Mouse (Mus musculus) hindbrain, embryonic 12.5 days (tissue): ENCODE results near the gene Gm3435. TPM values are rescaled to one million over a fixed set of nuclear protein-coding genes. Genes with fewer than 3 reads are reported as not detected.

Experiments
- polyA plus RNA-seq: library from polyadenylated mRNA; unstranded; fragments of >200 nt; fragmentation: Nextera tagmentation; extraction: Ambion mirVana; gene quantifications from 2 replicates; pipeline ENCODE4 v1.2.1, GENCODE M21; 2016

Gene Gm3435
- polyA plus RNA-seq, 1 experiment from 2014 or later, result 11.7 TPM

Other genes with a start within 250 kb of the Gm3435 start
- gene Wdr27, start 67.0 kb upstream of the Gm3435 start, polyA plus RNA-seq, result 7.0 and 8.5 TPM in 2 replicates
- gene 1600012H06Rik, start 67.0 kb upstream of the Gm3435 start, polyA plus RNA-seq, result 37.5 and 39.5 TPM in 2 replicates
- gene Phf10, start 48.9 kb upstream of the Gm3435 start, polyA plus RNA-seq, result 22.2 and 24.9 TPM in 2 replicates
- 10.3 and 12.2 TPM in 2 replicates for gene 9030025P20Rik, start 31.7 kb upstream of the Gm3435 start, polyA plus RNA-seq
- 1.1 TPM in 1 of 2 replicates, not detected in the other for gene Gm3417, start 31.4 kb upstream of the Gm3435 start, polyA plus RNA-seq
- 97.1 and 112 TPM in 2 replicates for gene Ermard, start 31.0 kb downstream of the Gm3435 start, polyA plus RNA-seq
- not detected in 2 replicates for gene Tcte3, start 31.3 kb downstream of the Gm3435 start, polyA plus RNA-seq
- gene Gm3448, start 31.4 kb downstream of the Gm3435 start, polyA plus RNA-seq, result 5.9 and 6.5 TPM in 2 replicates